Mouse (Mus musculus): ENCODE data around the gene Ret. TPM values are rescaled to one million over a fixed set of nuclear protein-coding genes. Genes with fewer than 3 reads are reported as not detected.

Gene Ret
- total and polyA plus RNA-seq, 3 experiments, result not detected

- TF ChIP-seq MYB (IDR thresholded peaks at IDR 0.05; ENCODE audit: low read depth, low read length) (no peak), POLR2AphosphoS5 (IDR thresholded peaks at IDR 0.05; ENCODE audit: borderline replicate concordance, low read depth, low read length) (no peak), KAT2A (conservative IDR thresholded peaks at IDR 0.05; ENCODE audit: low read depth, low read length) (no peak), SIN3A (IDR thresholded peaks at IDR 0.05; ENCODE audit: low read length) (no peak), TBP (IDR thresholded peaks at IDR 0.05; ENCODE audit: low read depth, low read length) (no peak), MAFK (IDR thresholded peaks at IDR 0.05; ENCODE audit: borderline replicate concordance, low read depth, low read length) (no peak), SMC3 (IDR thresholded peaks at IDR 0.05; ENCODE audit: low read depth, low read length) (no peak), NELFE (IDR thresholded peaks at IDR 0.05; ENCODE audit: low read depth, low read length) (no peak), MYC (IDR thresholded peaks at IDR 0.05; ENCODE audit: low read depth, low read length) (no peak), USF2 (IDR thresholded peaks at IDR 0.05; ENCODE audit: borderline replicate concordance in 1 of 2, insufficient read depth in 1 of 2, low read depth in 1 of 2, low read length in 2 of 2) (no peak), ETS1 (IDR thresholded peaks at IDR 0.05; ENCODE audit: low read depth, low read length) (no peak), CHD2 (IDR thresholded peaks at IDR 0.05; ENCODE audit: low read length) (no peak)
- Histone ChIP-seq H3K9ac (ENCODE audit: control insufficient read depth, low read depth, low read length, poor library complexity, severe bottlenecking) (no peak overlapping the region), H3K4me3 (ENCODE audit: control insufficient read depth in 1 of 2, insufficient read depth in 1 of 2, low read depth in 2 of 2, low read length in 2 of 2) (no peak overlapping the region), H3K27ac (ENCODE audit: control insufficient read depth, low read depth, low read length) (no peak overlapping the region), H3K27me3 (ENCODE audit: control insufficient read depth in 1 of 2, insufficient read depth in 2 of 2, low read length in 2 of 2) (no peaks in the 10 kb centered on the region), H3K4me1 (ENCODE audit: control insufficient read depth in 1 of 2, insufficient read depth in 2 of 2, low read length in 2 of 2) (no peaks in the 10 kb centered on the region), H3K9me3 (replicated peaks; ENCODE audit: insufficient read depth, low read length) (no peaks in the 10 kb centered on the region), H3K36me3 (ENCODE audit: control insufficient read depth in 1 of 2, insufficient read depth in 2 of 2, low read length in 2 of 2) (no peaks in the 10 kb centered on the region), H3K79me2 (ENCODE audit: control insufficient read depth, insufficient read depth, low read length, poor library complexity) (no peaks in the 10 kb centered on the region)
- no peak for DNase-seq (ENCODE audit: low read depth, low spot score)
Observed at GRCm38 (mm10) chr6:118189764-118190163, 7.8 kb downstream of the Ret start.

- no peaks in the 10 kb centered on the region for H3K79me2 ChIP-seq (ENCODE audit: control insufficient read depth, insufficient read depth, low read length, poor library complexity)
- H3K27ac ChIP-seq (ENCODE audit: control insufficient read depth, low read depth, low read length), result no peak overlapping the region
- TF ChIP-seq CTCF (IDR thresholded peaks at IDR 0.05 in 2 of 3, conservative IDR thresholded peaks at IDR 0.05 in 1 of 3; ENCODE audit: control insufficient read depth in 1 of 3, insufficient read depth in 1 of 3, low read depth in 2 of 3, low read length in 3 of 3, poor library complexity in 1 of 3, severe bottlenecking in 1 of 3) (no peak), GATA1 (IDR thresholded peaks at IDR 0.05; ENCODE audit: low read depth, low read length) (no peak), CHD1 (IDR thresholded peaks at IDR 0.05; ENCODE audit: low read depth, low read length) (no peak), ELF1 (IDR thresholded peaks at IDR 0.05; ENCODE audit: low read depth, low read length) (no peak), NRF1 (IDR thresholded peaks at IDR 0.05; ENCODE audit: insufficient read depth, low read depth, low read length, poor library complexity, severe bottlenecking) (no peak), SMC3 (IDR thresholded peaks at IDR 0.05; ENCODE audit: low read depth, low read length) (no peak), RAD21 (IDR thresholded peaks at IDR 0.05; ENCODE audit: low read depth, low read length) (no peak), POLR2AphosphoS5 (IDR thresholded peaks at IDR 0.05; ENCODE audit: borderline replicate concordance, low read depth, low read length) (no peak), USF2 (IDR thresholded peaks at IDR 0.05; ENCODE audit: borderline replicate concordance in 1 of 2, insufficient read depth in 1 of 2, low read depth in 1 of 2, low read length in 2 of 2) (no peak), MXI1 (IDR thresholded peaks at IDR 0.05; ENCODE audit: low read depth, low read length) (no peak), CHD2 (IDR thresholded peaks at IDR 0.05; ENCODE audit: low read length) (no peak), SIN3A (IDR thresholded peaks at IDR 0.05; ENCODE audit: low read length) (no peak)
- no peaks in the 10 kb centered on the region for H3K36me3 ChIP-seq (ENCODE audit: control insufficient read depth in 1 of 2, insufficient read depth in 2 of 2, low read length in 2 of 2)
- H3K9me3 ChIP-seq (replicated peaks; ENCODE audit: insufficient read depth, low read length), result no peaks in the 10 kb centered on the region
- no peaks in the 10 kb centered on the region for H3K4me1 ChIP-seq (ENCODE audit: control insufficient read depth in 1 of 2, insufficient read depth in 2 of 2, low read length in 2 of 2)
- no peaks in the 10 kb centered on the region for H3K27me3 ChIP-seq (ENCODE audit: control insufficient read depth in 1 of 2, insufficient read depth in 2 of 2, low read length in 2 of 2)
- no peak for DNase-seq (ENCODE audit: low read depth, low spot score)
- no peak overlapping the region for H3K9ac ChIP-seq (ENCODE audit: control insufficient read depth, low read depth, low read length, poor library complexity, severe bottlenecking)
- no peak overlapping the region for H3K4me3 ChIP-seq (ENCODE audit: control insufficient read depth in 1 of 2, insufficient read depth in 1 of 2, low read depth in 2 of 2, low read length in 2 of 2)
Observed at GRCm38 (mm10) chr6:118188599-118188998, 8.9 kb downstream of the Ret start.
